Mouse (Mus musculus) forebrain, embryonic 16.5 days (tissue): ENCODE measurements around the gene Kcnk7. TPM values are rescaled to one million over a fixed set of nuclear protein-coding genes. Genes with fewer than 3 reads are reported as not detected.

Source experiments
- ATAC-seq: fragments of 200-750 bp; cut with Nextera tagmentation; 2 replicates; pipeline ENCODE4 v1.8.0; 2017; ENCODE audit warnings: mild to moderate bottlenecking, moderate library complexity
- H3K27ac ChIP-seq: fragments of 300-500 bp; sonication (generic); 2 replicates; pipeline ENCODE4 v1.5.1; 2014; ENCODE audit warnings: low read length, control low read depth
- H3K27me3 ChIP-seq: fragments of 300-500 bp; sonication (generic); replicated peaks from 2 replicates; pipeline ENCODE4 v1.6.1; 2014; ENCODE audit warnings: low read length; ENCODE audit not compliant: control insufficient read depth, insufficient read depth
- H3K36me3 ChIP-seq: fragments of 300-500 bp; sonication (generic); 2 replicates; pipeline ENCODE4 v1.6.1; 2014; ENCODE audit not compliant: control insufficient read depth, insufficient read depth
- H3K4me1 ChIP-seq: fragments of 300-500 bp; sonication (generic); replicated peaks from 2 replicates; pipeline ENCODE4 v1.6.1; 2014; ENCODE audit warnings: low read length; ENCODE audit not compliant: control insufficient read depth, insufficient read depth
- H3K4me2 ChIP-seq: fragments of 300-500 bp; sonication (generic); 2 replicates; pipeline ENCODE4 v1.6.1; 2014; ENCODE audit warnings: mild to moderate bottlenecking, low read length, control low read depth
- H3K4me3 ChIP-seq: fragments of 300-500 bp; sonication (generic); replicated peaks from 2 replicates; pipeline ENCODE4 v1.5.1; 2014; ENCODE audit warnings: mild to moderate bottlenecking, low read length, control low read depth
- H3K9ac ChIP-seq: fragments of 300-500 bp; sonication (generic); replicated peaks from 2 replicates; pipeline ENCODE4 v1.6.1; 2014; ENCODE audit warnings: low read depth, low read length, control low read depth
- H3K9me3 ChIP-seq: fragments of 300-500 bp; sonication (generic); 2 replicates; pipeline ENCODE4 v1.6.1; 2016; ENCODE audit warnings: low read length; ENCODE audit not compliant: control insufficient read depth
- WGBS: fragments of 180-500 bp; shearing (Covaris S2); extraction: QIAGEN DNeasy Blood & Tissue Kit; methylation state at CpG from one replicate; pipeline ENCODE4 v1.1.7; 2014; 5-methylcytosine and 5-hydroxymethylcytosine counted together
- polyA plus RNA-seq: library from polyadenylated mRNA; unstranded; fragments of >200 nt; fragmentation: Nextera tagmentation; extraction: Ambion mirVana; gene quantifications from 2 replicates; pipeline ENCODE4 v1.2.1, GENCODE M21; 2015

Gene Kcnk7
- polyA plus RNA-seq, 1 experiment from 2014 or later, result 0.48 TPM

DNA sequence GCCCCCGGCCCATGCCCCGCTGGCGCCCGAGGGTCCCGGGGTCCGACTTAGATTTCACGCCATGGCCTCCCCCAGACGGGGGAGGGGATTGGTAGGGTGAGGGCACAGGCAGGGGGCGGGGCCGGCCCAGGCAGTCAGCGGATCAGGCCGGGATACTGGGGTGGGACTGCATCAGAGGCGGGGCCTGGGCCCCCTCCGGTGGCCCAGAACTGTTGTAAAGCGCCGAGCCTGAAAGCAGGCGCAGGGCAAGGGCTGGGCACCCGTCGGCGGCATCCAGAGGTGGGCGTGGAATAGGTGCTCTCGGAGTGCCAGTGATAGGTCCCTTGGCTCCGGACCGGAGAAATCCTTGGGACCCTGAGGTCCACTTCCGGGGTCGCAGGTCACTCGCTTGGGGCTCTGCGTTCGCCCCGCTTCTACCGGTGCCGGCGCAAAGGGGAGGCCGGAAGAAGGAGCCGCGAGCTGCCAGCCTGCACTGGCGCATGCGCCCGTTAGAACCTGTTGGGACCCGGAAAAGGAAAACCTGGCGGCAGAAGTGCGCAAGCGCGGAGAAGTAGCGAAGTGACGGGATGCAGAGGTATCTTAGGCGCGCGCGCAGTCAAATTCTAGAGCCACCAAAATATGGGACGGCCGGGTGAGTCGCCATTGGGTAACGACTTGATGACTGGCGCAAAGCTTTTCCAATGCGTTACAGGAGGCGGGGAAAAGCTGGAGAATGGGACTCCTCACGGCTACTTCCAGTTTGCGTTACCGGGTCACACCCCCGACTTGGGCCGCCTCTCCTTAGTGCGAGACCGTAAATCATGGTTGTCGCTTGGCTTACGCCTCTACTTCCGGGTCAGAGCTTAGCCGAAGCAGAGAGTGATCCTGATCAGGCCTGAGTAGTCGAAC is 15.7 kb upstream of the Kcnk7 start, which contains the start of the genes Map3k11 and Pcnx3:
TSS of gene Map3k11 (plus strand) at position 543 of the 888 bp plus-strand sequence.
TSS of gene Pcnx3 (minus strand) at position 709 of the 888 bp plus-strand sequence.
- Histone ChIP-seq H3K4me1 (peaks cover 49% of the 10 kb centered on the region), H3K4me2 (peak within 1 kb of the TSS; percentile 99), H3K27me3 (no peaks in the 10 kb centered on the region), H3K9ac (peak within 1 kb of the TSS; percentile 78), H3K4me3 (peak within 1 kb of the TSS; percentile 85), H3K27ac (peak within 1 kb of the TSS; percentile 91), H3K36me3 (peaks cover 12% of the 10 kb centered on the region), H3K9me3 (no peaks in the 10 kb centered on the region)
- WGBS, result under 1% methylated on average over 68 of the region's 69 CpGs
- peak; percentile 97 for ATAC-seq

DNA sequence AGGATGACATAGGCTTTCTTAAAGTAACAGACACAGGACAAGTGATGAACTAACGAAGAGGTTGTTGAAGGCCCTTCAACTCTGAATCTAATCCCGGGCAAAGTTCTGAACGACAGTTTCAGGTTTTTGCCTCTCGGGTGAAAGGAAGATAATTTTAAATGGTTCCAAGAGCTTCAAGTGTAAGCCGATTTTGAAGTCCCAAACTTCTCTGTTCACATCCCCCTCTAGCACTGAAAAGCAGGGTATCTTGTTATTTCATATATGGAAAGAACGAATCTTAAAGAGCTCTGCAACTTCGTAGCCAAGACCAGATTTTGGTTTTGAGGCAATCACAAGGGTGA is 15.1 kb upstream of the Kcnk7 start:
- H3K36me3 ChIP-seq, result peaks cover 10% of the 10 kb centered on the region

GRCm38 (mm10) chr19:5689565-5690342 is 14.4 kb upstream of the Kcnk7 start:
- peak overlapping the region; percentile 99 for H3K4me2 ChIP-seq
- peak overlapping the region; percentile 73 for H3K27ac ChIP-seq
- peak overlapping the region; percentile 85 for H3K4me3 ChIP-seq
- peaks cover 4% of the 10 kb centered on the region for H3K36me3 ChIP-seq
- H3K9ac ChIP-seq, result peak overlapping the region; percentile 73
- no peaks in the 10 kb centered on the region for H3K9me3 ChIP-seq
- H3K4me1 ChIP-seq, result peaks cover 49% of the 10 kb centered on the region
- no peak for ATAC-seq
- 11% methylated on average over 42 of the region's 42 CpGs for WGBS
- no peaks in the 10 kb centered on the region for H3K27me3 ChIP-seq

More for the DNA sequence above, 15.1 kb upstream of the Kcnk7 start:
- Histone ChIP-seq H3K4me1 (peaks cover 49% of the 10 kb centered on the region), H3K4me3 (peak overlapping the region; percentile 85), H3K27me3 (no peaks in the 10 kb centered on the region), H3K27ac (peak overlapping the region; percentile 73), H3K4me2 (peak overlapping the region; percentile 99), H3K9me3 (no peaks in the 10 kb centered on the region), H3K9ac (peak overlapping the region; percentile 73)
- under 1% methylated on average over 7 of the region's 7 CpGs for WGBS
- no peak for ATAC-seq

GRCm38 (mm10) chr19:5690343-5690735 is 13.8 kb upstream of the Kcnk7 start:
- Histone ChIP-seq H3K27me3 (no peaks in the 10 kb centered on the region), H3K9ac (peak overlapping the region; percentile 73), H3K27ac (no peak overlapping the region), H3K9me3 (no peaks in the 10 kb centered on the region), H3K36me3 (no peaks in the 10 kb centered on the region; the same call in 1 of the 2 replicates), H3K4me3 (peak overlapping the region; percentile 85), H3K4me1 (peaks cover 49% of the 10 kb centered on the region), H3K4me2 (peak overlapping the region; percentile 99)
- no peak for ATAC-seq
- WGBS, result 73% methylated on average over 15 of the region's 15 CpGs

GRCm38 (mm10) chr19:5691601-5692000 is 12.6 kb upstream of the Kcnk7 start:
- Histone ChIP-seq H3K4me3 (no peak overlapping the region), H3K27ac (no peak overlapping the region), H3K4me1 (peaks cover 56% of the 10 kb centered on the region)

GRCm38 (mm10) chr19:5692086-5692912 is 11.9 kb upstream of the Kcnk7 start:
- peaks cover 6% of the 10 kb centered on the region; the same call in 1 of the 2 replicates for H3K36me3 ChIP-seq
- H3K27me3 ChIP-seq, result no peaks in the 10 kb centered on the region
- peaks cover 52% of the 10 kb centered on the region for H3K4me1 ChIP-seq
- no peak for ATAC-seq
- H3K27ac ChIP-seq, result no peak overlapping the region
- no peak overlapping the region for H3K4me2 ChIP-seq
- 67% methylated on average over 10 of the region's 10 CpGs for WGBS
- no peak overlapping the region for H3K4me3 ChIP-seq
- H3K9me3 ChIP-seq, result no peaks in the 10 kb centered on the region
- 0 out of 2 replicates have a peak overlapping the region, but pooled peaks have one; percentile 10 for H3K9ac ChIP-seq

More at GRCm38 (mm10) chr19:5691601-5692000, 12.6 kb upstream of the Kcnk7 start:
- no peaks in the 10 kb centered on the region for H3K27me3 ChIP-seq
- no peak for ATAC-seq
- H3K36me3 ChIP-seq, result no peaks in the 10 kb centered on the region
- no peaks in the 10 kb centered on the region for H3K9me3 ChIP-seq
- WGBS, result 88% methylated on average over 5 of the region's 5 CpGs
- no peak overlapping the region for H3K4me2 ChIP-seq
- H3K9ac ChIP-seq, result 0 out of 2 replicates have a peak overlapping the region, but pooled peaks have one; percentile 10

DNA sequence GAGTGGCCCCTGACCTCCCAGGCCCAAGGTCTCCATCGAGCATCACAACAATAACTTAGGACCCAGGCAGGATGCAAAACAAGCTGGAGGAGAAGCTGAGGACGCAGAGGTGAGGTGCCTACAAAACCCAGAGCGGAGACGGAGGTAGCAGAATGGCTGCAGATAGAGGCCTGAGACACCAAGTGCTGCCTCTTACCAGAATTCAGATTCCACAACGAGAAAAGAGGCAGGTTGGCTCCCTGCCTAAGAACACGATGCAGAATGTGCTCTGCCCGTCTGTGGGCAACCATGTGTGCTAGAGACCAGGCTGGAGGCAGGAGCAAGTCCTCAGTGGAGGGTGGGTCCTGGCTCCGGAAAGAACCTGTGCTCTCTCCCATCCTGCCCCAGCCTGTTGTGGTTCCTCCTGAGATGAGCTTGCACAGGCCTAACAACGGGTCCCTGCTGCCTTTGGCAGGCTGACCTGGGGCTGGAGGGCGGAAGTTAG is 11.2 kb upstream of the Kcnk7 start:
- Histone ChIP-seq H3K9ac (no peak overlapping the region), H3K4me1 (peaks cover 46% of the 10 kb centered on the region), H3K4me2 (no peak overlapping the region; the same call in 1 of the 2 replicates), H3K27me3 (no peaks in the 10 kb centered on the region), H3K27ac (no peak overlapping the region), H3K36me3 (peaks cover 12% of the 10 kb centered on the region), H3K4me3 (no peak overlapping the region), H3K9me3 (no peaks in the 10 kb centered on the region)
- ATAC-seq, result no peak
- WGBS, result 76% methylated on average over 10 of the region's 10 CpGs

DNA sequence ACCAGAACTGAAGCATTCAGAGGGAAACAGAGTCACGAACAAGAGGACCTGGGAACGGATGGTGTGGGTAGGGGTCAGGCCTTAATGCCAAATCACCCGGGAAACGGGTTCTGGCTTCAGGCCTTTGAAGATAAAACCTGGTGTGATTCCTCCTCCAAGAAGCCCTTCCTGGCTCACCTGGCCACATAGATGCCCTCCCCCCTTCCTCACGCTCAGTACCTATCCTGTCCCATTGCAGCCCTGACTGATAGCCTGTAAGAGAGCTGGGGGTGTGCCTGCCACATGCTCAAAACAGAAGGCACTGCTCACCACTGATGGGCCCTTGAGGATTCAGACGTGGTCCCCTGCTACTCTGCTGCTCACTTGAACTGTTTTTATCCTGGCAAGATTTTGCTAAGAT is 10.4 kb upstream of the Kcnk7 start:
- peaks cover 19% of the 10 kb centered on the region for H3K36me3 ChIP-seq
- no peak overlapping the region for H3K4me3 ChIP-seq
- peaks cover 44% of the 10 kb centered on the region for H3K4me1 ChIP-seq
- no peak overlapping the region for H3K9ac ChIP-seq
- WGBS, result 91% methylated on average over 6 of the region's 6 CpGs
- H3K9me3 ChIP-seq, result no peaks in the 10 kb centered on the region
- H3K4me2 ChIP-seq, result no peak overlapping the region
- ATAC-seq, result no peak
- no peaks in the 10 kb centered on the region for H3K27me3 ChIP-seq
- H3K27ac ChIP-seq, result no peak overlapping the region
